Mouse (Mus musculus): ENCODE measurements around the gene 1110004F10Rik.
"Not testable (repeated sequence)": the region's sequence is repeated elsewhere in the genome, so short reads cannot be mapped to it uniquely, and the experiment has no call there.

Gene 1110004F10Rik

DNA sequence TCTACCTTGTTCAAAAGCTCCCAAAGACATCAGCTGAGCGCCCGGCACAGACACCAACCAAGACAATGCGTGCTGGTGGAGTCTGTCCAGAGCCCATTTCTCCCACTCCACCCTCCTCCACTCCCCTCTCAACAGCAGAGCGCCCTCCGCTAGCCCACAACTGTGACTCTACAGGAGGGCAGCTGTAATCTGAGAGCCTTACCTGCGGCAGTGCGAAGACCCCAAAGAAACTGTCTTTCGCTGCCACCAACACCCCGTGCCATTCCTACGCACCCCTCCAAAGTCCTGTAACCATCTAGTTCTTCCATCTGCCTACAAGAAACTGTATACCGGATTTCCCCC, at the start of gene 1110004F10Rik:
1110004F10Rik (plus strand) TSS at position 202 of the 342 bp plus-strand sequence.
- DNase-seq, result no peak

DNA sequence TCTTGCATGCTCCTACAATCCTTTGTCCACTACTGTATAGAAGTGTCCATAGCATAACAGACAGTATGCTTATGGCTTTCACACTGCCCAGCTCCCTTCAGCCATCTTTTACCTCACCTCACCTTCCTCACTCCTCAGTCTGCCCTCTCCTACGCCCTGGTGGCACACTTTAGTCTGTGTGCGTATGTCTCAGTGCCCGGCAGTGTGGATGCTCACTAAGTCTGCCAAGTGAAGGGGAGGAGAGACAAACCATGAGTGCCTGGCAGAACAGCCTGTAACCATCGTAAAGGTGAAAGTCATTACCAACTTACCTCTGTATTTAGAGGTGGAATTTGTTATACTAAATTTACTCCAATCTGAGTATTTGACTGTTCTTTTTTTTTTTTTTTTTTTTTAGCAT, 36.5 kb upstream of the 1110004F10Rik start:
- no peak for DNase-seq

DNA sequence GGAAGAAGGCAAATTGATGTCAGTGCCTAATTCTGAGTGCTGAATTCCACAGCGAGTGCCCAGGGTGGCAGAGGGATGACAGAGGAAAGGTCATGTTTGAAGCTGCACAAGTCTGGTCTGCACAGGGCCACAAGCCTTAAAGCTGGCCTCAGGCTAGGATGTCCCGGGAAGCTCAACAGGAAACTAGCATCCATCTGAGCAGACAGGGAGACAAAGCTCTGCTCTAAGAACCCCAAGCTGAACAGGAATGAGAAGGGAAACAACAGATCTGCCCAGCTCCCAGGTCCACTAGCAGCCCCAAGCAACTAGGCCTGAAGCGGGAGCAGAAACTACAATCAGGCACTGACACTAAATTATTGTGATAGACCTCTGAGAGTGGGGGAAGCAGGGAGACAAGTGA, 9.2 kb upstream of the 1110004F10Rik start:
- no peak for DNase-seq

DNA sequence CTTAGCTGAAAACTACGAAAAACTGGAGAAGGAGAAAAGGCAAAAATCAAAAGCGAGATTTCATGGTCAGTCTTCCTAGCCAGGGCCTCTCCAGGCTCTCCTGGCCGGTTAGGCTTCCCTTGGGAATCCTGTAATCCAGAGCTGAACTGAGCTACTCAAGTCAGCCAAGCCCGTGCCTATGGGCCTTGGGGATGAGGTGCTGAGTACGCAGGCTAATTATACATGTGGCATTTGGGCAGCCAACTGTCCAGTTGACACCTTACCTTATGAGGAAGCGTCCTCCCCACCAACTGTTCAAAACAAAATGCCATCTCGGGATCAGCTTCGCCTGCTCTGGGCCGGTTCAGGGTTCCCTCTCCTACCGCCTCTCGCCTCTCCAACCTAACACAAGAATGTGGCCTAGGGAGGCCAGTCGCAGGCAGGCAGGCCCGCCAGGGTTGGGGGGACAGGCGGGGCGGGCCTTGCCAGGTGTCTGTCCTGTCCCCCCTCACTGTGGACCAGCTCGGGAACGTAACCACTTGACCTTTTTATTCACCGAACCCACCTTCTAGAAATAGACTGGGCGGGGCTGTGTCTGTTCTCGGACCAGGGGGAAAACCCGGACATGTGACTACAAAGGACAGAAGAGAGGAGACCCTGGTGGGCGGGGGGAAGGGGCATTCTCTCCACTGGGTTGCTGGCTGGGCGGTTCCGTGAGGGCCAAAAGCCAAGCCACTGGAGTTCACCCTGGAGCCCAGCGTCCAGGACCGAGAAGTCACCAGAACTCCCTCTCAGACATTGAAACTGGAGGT, 8.4 kb upstream of the 1110004F10Rik start:
- DNase-seq, result peak; percentile 33 to 46

DNA sequence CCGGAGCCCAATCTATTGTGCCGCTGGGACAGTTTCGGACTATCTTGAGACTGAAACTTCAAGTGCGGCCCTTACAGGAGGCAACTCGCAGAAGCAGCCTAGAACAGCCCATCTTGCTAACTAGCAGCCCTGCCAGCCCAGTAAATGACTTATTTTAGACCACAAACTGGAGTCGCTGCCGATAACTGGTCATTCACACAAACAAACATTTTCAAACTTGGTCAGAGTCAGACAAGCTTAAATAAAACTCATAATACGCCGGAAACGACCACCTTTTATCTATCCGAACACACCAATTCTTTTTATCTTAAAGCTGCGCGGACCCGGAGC, 7.8 kb upstream of the 1110004F10Rik start:
- DNase-seq, result no peak

DNA sequence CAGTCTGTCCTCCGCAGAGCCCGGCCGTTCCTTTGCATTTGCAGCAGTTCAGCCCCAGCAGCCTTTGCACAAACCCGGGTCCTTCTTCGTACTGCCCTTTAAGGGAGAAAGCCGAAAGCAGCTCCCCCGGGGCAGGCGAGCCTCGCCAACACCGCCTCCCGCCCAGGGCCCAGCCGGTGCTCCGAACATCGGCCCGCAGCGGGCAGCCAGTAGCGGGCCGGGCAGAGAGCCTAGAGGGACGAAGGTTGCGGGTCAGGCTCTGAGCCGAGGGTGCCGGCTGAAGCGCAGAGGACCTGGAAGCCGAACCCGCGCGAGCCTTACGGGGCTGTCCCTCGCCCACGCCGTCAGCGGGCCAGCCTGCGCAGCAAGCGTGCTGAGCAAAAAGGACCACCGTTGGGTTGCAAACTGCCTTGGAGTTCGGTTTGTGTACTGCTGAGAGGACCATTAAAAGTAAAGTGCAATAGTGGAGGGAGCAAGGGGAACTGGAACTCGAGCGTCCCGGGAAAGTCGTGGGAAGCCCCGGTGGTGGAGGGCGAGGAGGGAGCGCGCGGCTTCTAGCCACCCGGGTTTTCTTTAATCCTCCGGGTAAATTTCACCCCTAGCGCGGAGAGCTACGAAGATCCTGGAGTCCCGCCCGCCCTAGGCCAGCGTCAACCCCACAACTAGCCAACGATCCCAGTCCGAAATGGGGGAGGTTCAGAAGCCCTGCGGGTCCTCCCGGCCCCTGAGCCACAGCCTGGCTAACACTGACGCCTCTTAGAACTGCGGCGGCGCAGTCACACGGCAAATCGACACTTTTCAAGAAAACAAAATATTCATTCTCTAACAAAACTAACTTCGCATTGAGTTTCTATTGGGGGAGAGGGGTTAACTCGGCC, 7.2 kb upstream of the 1110004F10Rik start:
- peak; percentile 54 to 62 for DNase-seq

DNA sequence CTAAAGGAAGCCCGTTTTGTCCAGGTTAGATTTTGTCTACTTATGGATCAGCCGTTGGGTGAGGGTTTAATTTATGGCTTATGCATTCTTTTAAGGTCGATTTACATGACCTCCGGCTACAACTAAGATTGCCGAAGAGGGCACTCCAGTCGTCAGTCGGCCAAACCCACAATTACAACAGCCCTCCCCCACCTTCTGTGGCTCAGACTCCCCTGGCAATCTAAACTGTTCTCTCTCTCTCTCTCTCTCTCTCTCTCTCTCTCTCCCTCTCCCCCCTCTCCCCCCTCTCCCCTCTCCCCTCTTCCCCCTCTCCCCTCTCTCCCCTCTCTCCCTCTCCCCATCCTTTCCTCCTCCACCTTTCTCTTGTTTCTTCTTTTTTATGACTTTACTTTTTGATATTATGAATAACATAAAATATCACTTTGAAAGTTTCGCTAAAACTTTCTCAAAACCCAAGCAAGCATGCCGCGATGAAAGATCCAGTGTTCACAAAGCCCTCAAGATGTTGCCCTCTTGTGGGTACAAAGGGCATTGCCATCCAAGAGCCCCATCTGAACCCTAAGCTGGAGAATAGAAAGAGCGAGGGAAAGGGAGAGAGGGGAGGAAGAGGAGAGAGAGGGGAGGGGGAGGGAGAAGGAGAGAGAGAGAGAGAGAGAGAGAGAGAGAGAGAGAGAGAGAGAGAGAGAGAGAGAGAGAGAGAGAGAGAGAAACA, 6.4 kb upstream of the 1110004F10Rik start:
- DNase-seq, result peak; percentile 74 to 80

DNA sequence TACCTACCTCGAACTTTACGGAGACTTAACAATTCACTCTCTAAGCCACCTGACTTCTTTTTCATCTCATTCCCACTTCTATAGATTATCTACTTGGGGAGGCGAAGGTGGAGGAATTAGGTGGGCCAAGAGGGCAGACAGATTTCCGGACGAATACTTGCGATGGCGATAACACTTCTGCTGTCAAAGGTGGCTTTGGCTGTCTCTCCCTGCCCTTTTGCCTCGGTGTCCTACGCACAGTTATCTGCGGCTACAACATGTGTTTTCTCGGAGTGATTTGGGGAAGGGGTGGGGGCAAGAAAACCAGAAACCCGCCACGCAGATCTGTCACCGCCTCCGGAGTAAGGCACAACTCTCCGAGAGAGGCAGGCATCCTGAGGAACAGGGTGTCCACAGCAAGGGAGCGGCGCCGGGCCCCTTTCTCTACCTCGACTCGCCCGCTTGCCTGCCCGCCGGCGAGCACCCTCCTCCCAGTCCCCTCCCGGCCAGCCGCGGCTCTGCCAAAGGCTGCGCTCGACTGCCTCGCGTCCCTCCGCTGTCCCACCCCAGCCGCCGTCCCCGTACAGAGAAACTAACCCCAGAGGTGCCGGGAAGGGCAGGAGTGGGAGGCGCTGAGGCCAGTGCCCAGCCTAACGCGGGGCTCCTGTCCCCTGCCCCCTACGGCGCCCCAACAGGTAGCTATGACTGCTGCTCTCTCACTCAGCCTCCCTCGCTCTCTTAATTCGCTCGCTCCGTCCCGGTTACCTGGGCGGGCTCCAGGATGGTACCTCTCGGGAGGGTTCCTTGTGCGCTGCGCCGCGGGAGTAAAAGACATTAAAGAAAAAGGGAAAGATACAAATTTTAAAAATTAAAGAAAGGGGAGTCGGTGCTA, 5.6 kb upstream of the 1110004F10Rik start:
- DNase-seq, result peak; percentile 63 to 66

DNA sequence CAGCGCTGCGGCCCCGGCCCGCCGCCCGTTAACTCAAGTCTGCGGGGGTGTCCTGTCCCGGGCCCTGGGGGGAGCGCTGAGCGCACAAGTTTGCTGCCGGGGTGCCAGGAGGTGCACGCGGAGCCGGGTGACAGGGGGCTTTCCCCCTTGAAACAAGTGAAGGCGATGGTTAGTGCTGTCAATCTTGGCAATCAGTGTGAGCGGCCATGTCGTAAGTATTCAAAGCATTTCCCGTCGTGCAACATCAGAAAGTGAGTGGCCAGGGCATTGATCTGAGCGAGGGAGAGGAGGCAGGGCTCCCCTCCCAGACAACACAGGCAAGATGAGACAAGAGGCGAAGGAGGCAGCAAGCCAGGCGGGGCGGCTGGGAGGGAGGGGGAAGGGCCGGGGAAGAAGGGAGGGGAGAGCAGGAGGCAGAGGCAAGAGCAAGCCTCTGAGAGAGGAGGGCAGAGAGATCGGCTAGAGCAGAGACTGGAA, 4.9 kb upstream of the 1110004F10Rik start:
- DNase-seq, result peak; percentile 48 to 56

DNA sequence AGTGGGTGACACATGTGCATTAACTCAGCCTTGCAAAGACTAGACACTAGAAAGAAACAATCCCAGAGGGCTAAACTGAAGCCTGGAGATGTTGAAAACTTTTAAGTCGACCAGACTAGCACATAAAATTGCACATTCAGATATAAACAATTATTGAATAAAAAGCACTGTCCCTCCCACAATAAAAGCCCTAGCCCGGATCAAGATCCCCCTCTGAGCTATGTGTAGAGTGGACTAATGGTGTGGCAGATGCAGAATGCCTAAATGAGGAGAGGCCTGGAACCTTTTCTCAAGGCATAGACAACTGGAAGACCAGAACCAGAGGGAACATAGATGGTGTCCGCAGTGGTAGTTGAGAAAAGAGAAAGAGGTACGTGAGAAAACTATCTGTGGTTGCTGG, 3.7 kb upstream of the 1110004F10Rik start:
- no peak for DNase-seq

DNA sequence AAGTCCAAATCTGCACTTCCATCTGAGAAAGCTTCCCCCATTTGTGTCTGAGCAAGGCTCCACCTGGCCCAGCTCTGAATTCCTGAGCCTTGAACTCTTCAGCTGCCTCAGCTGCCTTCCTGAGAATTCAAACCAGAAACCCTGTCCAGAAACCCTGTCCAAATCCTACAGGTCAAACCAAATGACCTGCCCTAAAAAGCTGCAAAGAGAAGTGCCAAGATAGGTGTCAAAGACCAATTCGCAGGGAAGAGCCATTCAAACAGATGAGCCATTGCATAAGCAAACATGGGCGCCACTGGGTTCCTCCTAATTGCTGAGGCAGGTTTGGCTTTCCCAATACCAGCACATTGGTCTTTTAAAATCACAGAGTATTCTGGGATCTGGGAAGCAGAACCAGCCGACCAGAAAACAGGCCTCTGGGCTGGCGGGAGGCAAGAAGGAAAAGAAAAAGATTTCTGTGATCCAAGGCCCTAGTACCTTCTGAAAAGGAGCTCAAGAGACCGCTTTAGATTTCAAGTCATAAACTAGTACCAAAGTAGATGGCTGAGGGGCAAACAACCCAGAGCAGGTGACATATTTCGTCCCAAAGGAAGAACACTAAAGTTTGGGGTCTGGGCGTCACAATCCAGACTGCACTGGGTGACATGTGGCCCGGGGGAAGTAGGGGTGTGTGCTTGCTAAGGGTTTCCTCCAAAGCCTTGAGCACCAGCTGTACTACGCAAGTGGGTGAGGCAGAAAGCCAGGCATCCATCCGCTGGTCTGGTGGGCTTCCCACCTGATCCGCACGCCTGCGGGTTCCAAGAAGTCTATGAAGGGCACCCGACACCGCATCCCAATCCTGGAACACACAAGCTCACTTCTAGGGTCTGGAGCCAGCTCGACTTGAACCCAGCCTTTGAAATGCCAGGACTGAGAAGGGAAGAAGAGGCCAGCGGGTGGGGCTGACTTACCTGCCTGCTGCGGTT, 2.3 kb upstream of the 1110004F10Rik start:
- no peak for DNase-seq

DNA sequence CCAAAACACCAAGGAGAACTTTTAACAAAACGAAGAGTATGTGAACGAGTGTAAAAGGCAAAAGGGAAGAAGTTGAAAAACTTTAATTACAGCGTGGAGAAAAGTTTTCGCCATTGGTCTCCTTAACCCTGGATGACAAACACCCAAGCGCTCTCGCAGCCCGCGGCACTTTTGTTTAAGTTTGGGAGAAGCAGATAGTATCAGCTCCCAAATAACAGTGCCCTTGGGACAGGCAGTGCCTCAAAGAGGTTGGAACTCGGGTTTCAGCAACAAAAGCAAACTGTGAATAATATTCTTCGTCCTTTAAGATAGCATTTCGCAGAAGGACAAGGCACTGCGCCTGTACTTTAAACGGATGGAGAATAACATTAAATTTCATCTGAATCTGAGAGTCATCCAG, 1.2 kb upstream of the 1110004F10Rik start:
- DNase-seq, result no peak

DNA sequence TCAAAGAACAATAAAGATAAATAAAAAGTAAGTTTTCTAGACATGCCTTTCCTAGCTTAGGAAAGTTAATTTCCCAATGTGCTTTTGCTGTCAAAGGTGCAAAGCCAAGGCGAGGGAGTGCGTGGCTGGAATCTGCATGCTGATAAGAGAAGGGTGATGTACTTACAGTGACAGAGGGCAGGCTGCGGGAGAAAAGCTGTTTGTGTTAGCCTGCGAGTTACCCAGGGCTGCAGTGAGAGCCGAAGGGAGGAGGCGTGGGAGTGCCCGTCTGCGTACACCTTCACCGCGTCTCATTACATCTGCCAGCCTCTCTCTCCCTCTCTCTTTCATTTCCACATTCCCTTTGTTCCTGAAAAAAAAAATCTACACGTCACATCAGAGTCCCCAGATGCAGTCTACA, 686 bp upstream of the 1110004F10Rik start, which contains the start of gene Sox6:
Sox6 (minus strand) TSS at position 286 of the 400 bp plus-strand sequence.
- DNase-seq, result peak in 1 of 2 experiments; percentile 16

DNA sequence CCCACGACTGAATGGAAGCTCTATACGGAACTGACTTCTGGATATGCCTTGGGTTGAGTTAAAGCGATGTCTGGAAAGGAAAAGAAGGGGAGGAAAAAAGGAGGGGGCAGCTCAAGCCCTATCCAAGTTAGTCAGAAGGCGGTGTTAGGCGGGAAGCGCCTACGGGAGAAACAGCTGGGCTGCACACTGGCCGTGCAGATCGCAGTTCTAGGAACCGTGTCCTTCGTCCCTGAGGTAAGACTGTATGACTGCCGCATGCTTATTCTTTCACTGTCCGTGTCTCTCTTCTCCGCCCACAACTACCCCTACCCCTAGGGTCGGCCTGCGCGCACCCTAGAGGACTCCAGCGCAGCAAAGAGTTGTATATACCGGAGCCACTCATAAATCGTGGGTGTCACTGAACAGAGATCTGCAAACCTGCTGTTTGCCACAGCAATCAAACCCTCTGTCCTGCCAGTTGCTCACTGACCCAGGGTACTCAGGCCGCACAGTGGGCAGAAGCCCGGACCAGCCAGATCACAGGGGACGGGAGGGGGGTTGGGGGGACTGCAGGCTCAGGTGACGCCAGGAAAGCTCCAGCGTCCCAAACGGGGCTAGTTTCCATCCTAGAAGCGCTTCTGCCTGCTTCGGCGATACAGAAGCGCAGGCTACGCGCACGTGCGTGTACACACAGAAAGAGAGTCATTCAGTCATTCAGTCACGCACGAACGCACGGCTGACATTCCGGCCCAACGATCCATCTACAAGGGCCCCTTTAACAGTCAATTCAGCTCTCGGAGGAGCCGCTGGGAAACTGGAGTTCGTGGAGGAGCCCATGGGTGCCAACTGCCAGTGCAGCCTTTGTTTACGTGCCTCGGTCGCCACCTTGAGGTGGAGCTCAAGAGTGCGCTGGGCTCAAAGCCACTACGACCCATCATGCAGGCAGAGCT, 605 bp downstream of the 1110004F10Rik start:
- peak; percentile 81 to 84 for DNase-seq

DNA sequence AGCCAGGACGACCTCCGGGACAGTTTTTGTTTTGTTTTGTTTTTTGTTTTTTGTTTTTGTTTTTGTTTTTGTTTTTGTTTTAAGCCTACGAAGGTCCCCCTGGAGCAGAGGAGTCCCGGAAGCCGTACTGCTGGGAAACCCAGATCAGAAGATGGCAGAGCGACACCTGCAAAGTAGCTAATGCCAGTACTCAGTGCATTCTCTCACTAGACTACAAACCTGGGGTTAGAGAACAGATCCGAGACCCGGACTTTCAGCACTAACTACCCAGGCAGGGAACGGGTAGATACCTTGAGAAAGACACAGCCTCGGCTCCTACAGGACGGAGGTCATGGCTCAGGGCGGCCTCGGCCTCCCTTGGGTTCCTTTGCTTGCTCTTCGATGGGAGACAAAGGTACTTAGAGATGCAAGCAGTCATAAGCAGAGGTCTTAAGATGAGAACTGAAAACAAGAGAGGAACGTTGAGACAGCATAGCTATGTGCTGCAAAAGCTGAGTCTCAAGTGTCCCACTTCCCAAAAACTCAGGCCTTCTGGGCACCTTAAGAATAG, 1.3 kb downstream of the 1110004F10Rik start:
- DNase-seq, result no peak

DNA sequence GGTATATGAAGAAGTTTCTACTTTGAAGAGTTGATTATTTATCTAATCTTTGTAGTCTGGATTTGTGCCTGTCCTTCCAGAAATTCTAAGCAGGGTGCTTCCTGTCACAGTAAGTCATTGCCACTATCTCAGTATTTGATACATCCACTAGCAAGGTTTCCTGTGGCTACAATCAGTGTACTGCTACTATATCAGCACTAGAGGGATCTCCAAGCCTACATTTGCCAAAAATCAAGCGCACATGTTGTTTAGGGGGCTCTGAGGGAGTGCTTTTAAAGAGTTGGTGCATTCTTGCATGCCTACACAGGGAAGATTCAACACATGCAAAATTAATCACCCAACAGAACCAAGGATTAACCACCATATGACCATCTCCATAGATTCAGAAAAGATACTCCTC, 21.5 kb downstream of the 1110004F10Rik start:
- no peak for DNase-seq

DNA sequence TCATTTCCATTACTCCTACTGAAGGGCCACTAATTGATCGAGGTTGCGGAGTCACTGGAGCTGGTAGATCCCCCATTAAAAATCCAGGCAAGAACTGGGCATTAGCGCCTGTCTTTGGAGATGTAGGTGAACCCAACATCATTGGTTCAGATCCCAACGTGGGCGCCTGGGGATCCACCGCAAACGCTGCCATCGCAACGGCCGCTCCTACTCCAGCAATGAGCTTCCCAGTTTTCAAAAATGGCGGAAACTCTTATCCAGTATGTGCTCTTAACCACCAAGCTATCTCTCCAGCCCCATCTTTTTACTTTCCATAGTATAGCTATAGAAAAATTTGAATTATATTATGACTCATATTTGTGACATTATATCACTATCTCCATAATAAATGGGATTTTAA, 45.2 kb downstream of the 1110004F10Rik start, which contains the start of gene Gm4353:
Gm4353 (minus strand) TSS at position 270 of the 400 bp plus-strand sequence.
- DNase-seq, result not testable (repeated sequence)

DNA sequence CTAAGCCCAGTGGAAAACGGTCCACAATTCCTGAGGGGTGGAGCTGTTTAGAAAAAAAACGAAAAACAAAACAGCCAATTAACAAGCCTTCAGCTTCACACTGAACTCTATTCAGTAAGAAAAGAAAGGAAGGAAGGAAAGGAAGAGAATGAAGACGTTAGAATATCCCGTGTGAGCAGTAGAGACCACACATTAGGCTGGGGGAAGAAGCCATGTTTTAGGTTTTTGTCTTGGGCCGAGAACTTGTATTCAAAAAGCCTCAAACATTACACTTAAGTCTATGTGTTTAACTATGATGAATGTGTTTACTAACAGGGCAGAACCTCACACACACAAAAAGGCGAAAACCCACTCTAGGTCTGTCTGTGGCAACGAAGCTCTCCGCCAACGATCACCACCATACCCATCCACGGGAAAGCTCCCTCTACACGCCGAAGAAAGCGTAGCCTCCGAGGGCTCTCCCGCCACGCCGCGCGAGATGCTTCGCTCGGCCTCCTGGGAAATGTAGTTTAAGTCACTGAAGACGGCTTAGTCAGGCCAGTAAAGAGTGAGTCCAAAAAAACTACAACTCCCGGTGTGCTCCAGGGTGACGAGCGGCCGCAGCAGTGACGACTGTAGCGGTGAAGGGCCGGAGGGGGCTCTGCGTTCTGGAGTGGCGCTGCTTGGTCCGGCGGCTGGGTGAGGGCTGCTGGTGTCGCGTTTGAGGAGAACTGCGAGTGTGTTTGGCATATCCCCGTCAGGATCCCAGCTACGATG, 53.7 kb downstream of the 1110004F10Rik start:
- DNase-seq, result peak; percentile 94 to 96

DNA sequence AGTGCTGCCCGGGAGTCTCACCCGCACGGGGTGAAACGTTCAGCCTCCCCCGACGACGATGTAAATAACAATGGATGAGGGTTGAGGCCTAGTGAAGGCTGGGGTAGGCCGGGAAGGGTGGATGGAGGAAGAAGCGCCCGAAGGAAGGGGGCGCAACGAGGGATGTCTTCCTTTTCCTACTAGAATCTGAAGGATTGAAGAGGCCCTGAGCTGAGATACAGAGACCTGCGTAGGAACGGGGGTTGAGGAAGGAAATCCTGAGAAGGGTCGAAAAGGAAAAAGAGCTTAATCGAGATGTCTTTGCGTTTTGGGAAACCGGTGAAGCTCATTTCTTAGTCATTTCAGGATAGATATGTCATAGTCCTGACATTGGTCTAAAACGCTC, 54.3 kb downstream of the 1110004F10Rik start:
- DNase-seq, result no peak

All from lung, adult 18-20 months (tissue).